Mouse (Mus musculus) liver, embryonic 11.5 days (tissue): ENCODE data around the gene Psmd12. TPM values are rescaled to one million over a fixed set of nuclear protein-coding genes. Genes with fewer than 3 reads are reported as not detected.

Experiments
- ATAC-seq: fragments of 200-750 bp; cut with Nextera tagmentation; replicated peaks from 2 replicates; pipeline ENCODE4 v1.8.0; 2017; ENCODE audit warnings: moderate number of reproducible peaks, mild to moderate bottlenecking, moderate TSS enrichment, moderate library complexity; ENCODE audit not compliant: low FRiP score
- DNase-seq: peaks from one replicate; pipeline ENCODE4 v3.0.0-alpha.2; 2017; ENCODE audit warnings: low spot score
- H3K27ac ChIP-seq: fragments of 300-500 bp; sonication (generic); 2 replicates; pipeline ENCODE4 v1.5.1; 2014; ENCODE audit warnings: mild to moderate bottlenecking, low read depth, low read length, control low read depth
- H3K27me3 ChIP-seq: fragments of 300-500 bp; sonication (generic); replicated peaks from 2 replicates; pipeline ENCODE4 v1.6.1; 2014; ENCODE audit warnings: low read length, mixed read lengths; ENCODE audit not compliant: control insufficient read depth, insufficient read depth
- H3K36me3 ChIP-seq: fragments of 300-500 bp; sonication (generic); 2 replicates; pipeline ENCODE4 v1.6.1; 2014; ENCODE audit warnings: mild to moderate bottlenecking, low read length, moderate library complexity, mixed read lengths; ENCODE audit not compliant: control insufficient read depth, insufficient read depth
- H3K4me1 ChIP-seq: fragments of 300-500 bp; sonication (generic); replicated peaks from 2 replicates; pipeline ENCODE4 v1.6.1; 2014; ENCODE audit warnings: low read length, mixed read lengths; ENCODE audit not compliant: control insufficient read depth, insufficient read depth
- H3K4me2 ChIP-seq: fragments of 300-500 bp; sonication (generic); 2 replicates; pipeline ENCODE4 v1.6.1; 2014; ENCODE audit warnings: mild to moderate bottlenecking, control low read depth, moderate library complexity
- H3K4me3 ChIP-seq: fragments of 300-500 bp; sonication (generic); 2 replicates; pipeline ENCODE4 v1.5.1; 2014; ENCODE audit warnings: low read depth, low read length, control low read depth
- H3K9ac ChIP-seq: fragments of 300-500 bp; sonication (generic); 2 replicates; pipeline ENCODE4 v1.6.1; 2014; ENCODE audit warnings: low read depth, low read length, control low read depth
- H3K9me3 ChIP-seq: fragments of 300-500 bp; sonication (generic); 2 replicates; pipeline ENCODE4 v1.6.1; 2016; ENCODE audit warnings: low read length, inconsistent platforms, mixed read lengths; ENCODE audit not compliant: control insufficient read depth
- WGBS: fragments of 180-500 bp; shearing (Covaris S2); extraction: QIAGEN DNeasy Blood & Tissue Kit; methylation state at CpG from one replicate; pipeline ENCODE4 v1.1.7; 2014; 5-methylcytosine and 5-hydroxymethylcytosine counted together
- polyA plus RNA-seq: library from polyadenylated mRNA; unstranded; fragments of >200 nt; fragmentation: Nextera tagmentation; extraction: Ambion mirVana; gene quantifications from 2 replicates; pipeline ENCODE4 v1.2.1, GENCODE M21; 2014

Psmd12 gene
- polyA plus RNA-seq, 1 experiment from 2014 or later: 222 TPM

- no peaks in the 10 kb centered on the region for H3K9me3 ChIP-seq
- 86% methylated on average over 3 of the region's 3 CpGs for whole genome bisulfite sequencing
- H3K27me3 ChIP-seq: no peaks in the 10 kb centered on the region
- no peak overlapping the region for H3K4me3 ChIP-seq
- no peak overlapping the region for H3K27ac ChIP-seq
- peaks cover 14% of the 10 kb centered on the region for H3K4me1 ChIP-seq
- DNase-seq (no peak), ATAC-seq (no peak)
- H3K9ac ChIP-seq: no peak overlapping the region
- H3K36me3 ChIP-seq: peaks cover 4% of the 10 kb centered on the region; the same call in 1 of the 2 replicates
- no peak overlapping the region for H3K4me2 ChIP-seq
These were observed 22.0 kb upstream of the Psmd12 start for GRCm38 (mm10) chr11:107457282-107457681.

GRCm38 (mm10) chr11:107458286-107458685 lies 21.0 kb upstream of the Psmd12 start:
- ATAC-seq (no peak), DNase-seq (no peak)
- Histone ChIP-seq H3K9ac (no peak overlapping the region), H3K27ac (no peak overlapping the region), H3K4me2 (no peak overlapping the region), H3K4me1 (peaks cover 14% of the 10 kb centered on the region), H3K27me3 (no peaks in the 10 kb centered on the region), H3K36me3 (peaks cover 5% of the 10 kb centered on the region; the same call in 1 of the 2 replicates), H3K9me3 (no peaks in the 10 kb centered on the region), H3K4me3 (no peak overlapping the region)
- 69% methylated on average over 12 of the region's 12 CpGs for WGBS

GRCm38 (mm10) chr11:107458986-107459385 lies 20.3 kb upstream of the Psmd12 start:
- 82% methylated on average over 7 of the region's 7 CpGs for WGBS
- no peak for DNase-seq
- no peak overlapping the region for H3K9ac ChIP-seq
- H3K4me3 ChIP-seq: no peak overlapping the region
- H3K9me3 ChIP-seq: no peaks in the 10 kb centered on the region
- 0 out of 2 replicates have a peak, but pooled peaks cover 2% of the 10 kb centered on the region for H3K36me3 ChIP-seq
- no peak for ATAC-seq
- no peak overlapping the region; the same call in 1 of the 2 replicates for H3K27ac ChIP-seq
- no peaks in the 10 kb centered on the region for H3K27me3 ChIP-seq
- no peak overlapping the region for H3K4me2 ChIP-seq
- H3K4me1 ChIP-seq: peaks cover 17% of the 10 kb centered on the region

GRCm38 (mm10) chr11:107459828-107460227 lies 19.5 kb upstream of the Psmd12 start:
- H3K9me3 ChIP-seq: no peaks in the 10 kb centered on the region
- H3K4me1 ChIP-seq: peaks cover 17% of the 10 kb centered on the region
- 0 out of 2 replicates have a peak, but pooled peaks cover 2% of the 10 kb centered on the region for H3K36me3 ChIP-seq
- 87% methylated on average over 7 of the region's 7 CpGs for WGBS
- DNase-seq: no peak
- ATAC-seq: no peak
- no peak overlapping the region for H3K4me3 ChIP-seq
- no peaks in the 10 kb centered on the region for H3K27me3 ChIP-seq
- no peak overlapping the region; the same call in 1 of the 2 replicates for H3K27ac ChIP-seq
- H3K9ac ChIP-seq: no peak overlapping the region
- no peak overlapping the region for H3K4me2 ChIP-seq

DNA sequence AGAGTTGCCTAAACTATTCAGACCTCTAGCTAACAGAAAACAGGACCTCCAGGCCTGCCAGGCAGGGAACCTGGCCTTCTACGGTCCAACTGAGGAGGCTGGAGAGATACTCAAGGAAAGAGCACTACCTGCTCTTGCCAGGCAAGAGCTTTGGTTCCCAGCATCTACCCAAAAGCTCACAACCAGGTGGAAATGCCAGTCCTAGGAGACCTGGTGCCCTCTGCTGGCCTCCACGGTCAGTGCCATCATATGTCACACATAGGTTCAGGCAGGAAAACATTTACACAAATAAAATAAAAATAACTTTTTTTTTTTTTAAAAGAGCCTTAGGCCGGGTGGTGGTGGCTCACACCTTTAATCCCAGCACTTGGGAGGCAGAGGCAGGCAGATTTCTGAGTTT lies 16.8 kb upstream of the Psmd12 start:
- Histone ChIP-seq H3K4me1 (peaks cover 28% of the 10 kb centered on the region), H3K9me3 (no peaks in the 10 kb centered on the region), H3K27me3 (no peaks in the 10 kb centered on the region), H3K27ac (no peak overlapping the region), H3K9ac (no peak overlapping the region), H3K4me3 (no peak overlapping the region), H3K36me3 (0 out of 2 replicates have a peak, but pooled peaks cover 2% of the 10 kb centered on the region), H3K4me2 (no peak overlapping the region)
- WGBS: 84% methylated on average over 3 of the region's 3 CpGs
- DNase-seq (no peak), ATAC-seq (no peak)

DNA sequence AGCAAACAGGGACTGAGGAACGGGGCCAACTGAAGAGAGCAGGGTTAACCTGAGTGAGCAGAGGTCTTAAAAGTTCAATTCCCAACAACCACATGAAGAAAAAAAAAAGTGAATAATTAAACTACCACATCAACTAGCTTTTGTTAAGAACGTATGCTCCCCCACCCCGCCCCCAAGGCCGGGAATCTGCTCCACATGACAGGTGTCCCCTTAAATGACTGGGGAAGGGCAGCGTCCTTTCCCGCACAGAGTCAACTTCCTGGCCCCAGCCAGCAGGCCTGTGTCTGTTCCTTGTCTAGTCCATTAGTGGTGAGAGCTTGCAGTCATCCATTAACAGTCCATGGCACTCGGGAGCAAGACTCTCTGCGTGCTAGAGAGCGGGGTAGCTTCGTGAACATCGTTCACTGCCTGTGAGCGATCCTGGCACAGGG lies 16.0 kb upstream of the Psmd12 start:
- 0 out of 2 replicates have a peak, but pooled peaks cover 2% of the 10 kb centered on the region for H3K36me3 ChIP-seq
- H3K27me3 ChIP-seq: no peaks in the 10 kb centered on the region
- ATAC-seq (no peak), DNase-seq (no peak)
- no peak overlapping the region for H3K9ac ChIP-seq
- no peaks in the 10 kb centered on the region for H3K9me3 ChIP-seq
- H3K27ac ChIP-seq: no peak overlapping the region
- WGBS: 84% methylated on average over 12 of the region's 12 CpGs
- H3K4me3 ChIP-seq: no peak overlapping the region
- H3K4me2 ChIP-seq: no peak overlapping the region
- H3K4me1 ChIP-seq: peaks cover 32% of the 10 kb centered on the region

DNA sequence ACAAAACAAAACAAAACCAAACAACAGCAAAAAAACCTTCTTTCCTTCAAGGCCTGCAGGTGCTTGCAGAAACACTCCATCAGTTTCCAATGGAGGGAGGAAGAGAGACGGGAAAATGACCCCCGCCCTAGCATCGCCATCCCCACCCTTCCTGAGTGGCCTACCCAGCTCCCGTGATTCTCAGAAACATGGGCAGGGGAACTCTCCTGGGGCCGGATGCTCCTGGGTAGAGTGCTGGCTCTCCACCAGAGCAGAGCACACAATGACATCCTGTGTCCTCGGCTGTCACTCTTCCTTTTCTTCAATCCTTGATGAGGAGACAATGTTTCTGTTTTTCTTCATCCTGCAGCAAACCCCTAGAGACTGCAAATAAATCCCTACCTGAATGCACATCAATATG lies 15.1 kb upstream of the Psmd12 start:
- Histone ChIP-seq H3K9me3 (no peaks in the 10 kb centered on the region), H3K27ac (no peak overlapping the region; the same call in 1 of the 2 replicates), H3K36me3 (0 out of 2 replicates have a peak, but pooled peaks cover 2% of the 10 kb centered on the region), H3K9ac (no peak overlapping the region), H3K4me1 (peaks cover 30% of the 10 kb centered on the region), H3K4me2 (no peak overlapping the region), H3K27me3 (no peaks in the 10 kb centered on the region), H3K4me3 (no peak overlapping the region)
- DNase-seq: no peak
- no peak for ATAC-seq
- 62% methylated on average over 6 of the region's 6 CpGs for WGBS

DNA sequence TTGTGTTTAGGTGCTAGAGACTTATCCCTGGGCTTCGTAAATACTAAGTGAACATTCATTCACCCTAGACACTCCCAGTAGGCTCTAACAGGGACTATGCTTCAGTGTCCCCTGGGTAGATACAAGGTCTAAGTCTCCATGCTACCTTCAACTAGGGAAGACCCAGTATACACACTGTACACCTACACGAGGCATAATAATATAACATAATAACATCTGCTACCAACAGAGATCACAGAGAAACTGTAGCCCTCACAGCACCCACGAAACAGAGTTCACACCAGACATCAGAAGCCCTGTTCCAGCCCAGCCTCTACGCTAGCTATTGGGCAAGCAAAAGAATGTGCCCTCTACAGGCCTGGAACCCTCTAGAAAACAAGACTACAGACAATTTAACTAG lies 14.2 kb upstream of the Psmd12 start:
- no peak for ATAC-seq
- Histone ChIP-seq H3K27ac (no peak overlapping the region), H3K4me3 (no peak overlapping the region), H3K9me3 (no peaks in the 10 kb centered on the region), H3K9ac (no peak overlapping the region), H3K27me3 (no peaks in the 10 kb centered on the region), H3K4me2 (no peak overlapping the region), H3K36me3 (0 out of 2 replicates have a peak, but pooled peaks cover 2% of the 10 kb centered on the region), H3K4me1 (peaks cover 30% of the 10 kb centered on the region)
- DNase-seq: no peak
- WGBS: 90% methylated on average over 4 of the region's 4 CpGs

GRCm38 (mm10) chr11:107465969-107466368 lies 13.3 kb upstream of the Psmd12 start:
- no peak overlapping the region for H3K4me3 ChIP-seq
- H3K9me3 ChIP-seq: no peaks in the 10 kb centered on the region
- ATAC-seq (no peak), DNase-seq (no peak)
- H3K4me2 ChIP-seq: no peak overlapping the region; the same call in 1 of the 2 replicates
- no peaks in the 10 kb centered on the region for H3K27me3 ChIP-seq
- peaks cover 30% of the 10 kb centered on the region for H3K4me1 ChIP-seq
- no peak overlapping the region for H3K27ac ChIP-seq
- no peak overlapping the region for H3K9ac ChIP-seq
- 0 out of 2 replicates have a peak, but pooled peaks cover 2% of the 10 kb centered on the region for H3K36me3 ChIP-seq
- 38% methylated on average over 1 of the region's 1 CpGs for WGBS
